Mouse (Mus musculus) intestine, postnatal 0 days (tissue): ENCODE results near the gene Dennd6a. TPM values are rescaled to one million over a fixed set of nuclear protein-coding genes. Genes with fewer than 3 reads are reported as not detected.

ENCODE experiments used
- ATAC-seq: fragments of 200-750 bp; cut with Nextera tagmentation; 2 replicates; pipeline ENCODE4 v1.8.0; 2017; ENCODE audit warnings: mild to moderate bottlenecking, moderate TSS enrichment, moderate library complexity
- H3K27ac ChIP-seq: fragments of 300-500 bp; sonication (generic); 2 replicates; pipeline ENCODE4 v1.5.1; 2014; ENCODE audit warnings: mild to moderate bottlenecking, low read depth, low read length, moderate library complexity
- H3K27me3 ChIP-seq: fragments of 300-500 bp; sonication (generic); replicated peaks from 2 replicates; pipeline ENCODE4 v1.6.1; 2014; ENCODE audit warnings: low read length, mixed read lengths; ENCODE audit not compliant: control insufficient read depth, insufficient read depth
- H3K36me3 ChIP-seq: fragments of 300-500 bp; sonication (generic); 2 replicates; pipeline ENCODE4 v1.6.1; 2014; ENCODE audit warnings: mild to moderate bottlenecking, moderate library complexity; ENCODE audit not compliant: control insufficient read depth, insufficient read depth
- H3K4me1 ChIP-seq: fragments of 300-500 bp; sonication (generic); replicated peaks from 2 replicates; pipeline ENCODE4 v1.6.1; 2014; ENCODE audit warnings: antibody characterized with exemption, low read length, mixed read lengths; ENCODE audit not compliant: control insufficient read depth, insufficient read depth
- H3K4me2 ChIP-seq: fragments of 300-500 bp; sonication (generic); replicated peaks from 2 replicates; pipeline ENCODE4 v1.6.1; 2014; ENCODE audit warnings: low read depth, mild to moderate bottlenecking, moderate library complexity
- H3K4me3 ChIP-seq: fragments of 300-500 bp; sonication (generic); 2 replicates; pipeline ENCODE4 v1.5.1; 2014; ENCODE audit warnings: low read depth, low read length
- H3K9ac ChIP-seq: fragments of 300-500 bp; sonication (generic); 2 replicates; pipeline ENCODE4 v1.6.1; 2014; ENCODE audit warnings: mild to moderate bottlenecking, low read depth, low read length
- H3K9me3 ChIP-seq: fragments of 300-500 bp; sonication (generic); 2 replicates; pipeline ENCODE4 v1.6.1; 2016; ENCODE audit warnings: mixed run types; ENCODE audit not compliant: control insufficient read depth
- CTCF ChIP-seq: sonication (generic); IDR thresholded peaks from 2 replicates; pipeline ENCODE4 v1.5.1; 2016; ENCODE audit warnings: low read depth, mild to moderate bottlenecking, control low read depth, antibody characterized with exemption, moderate library complexity
- WGBS: fragments of 180-500 bp; shearing (Covaris S2); extraction: QIAGEN DNeasy Blood & Tissue Kit; methylation state at CpG from one replicate; pipeline ENCODE4 v1.1.7; 2014; 5-methylcytosine and 5-hydroxymethylcytosine counted together
- polyA plus RNA-seq: library from polyadenylated mRNA; unstranded; fragments of >200 nt; fragmentation: Nextera tagmentation; extraction: Ambion mirVana; gene quantifications from 2 replicates; pipeline ENCODE4 v1.2.1, GENCODE M21; 2015

Gene Dennd6a
- polyA plus RNA-seq, 1 experiment from 2014 or later: 31.6 TPM

DNA sequence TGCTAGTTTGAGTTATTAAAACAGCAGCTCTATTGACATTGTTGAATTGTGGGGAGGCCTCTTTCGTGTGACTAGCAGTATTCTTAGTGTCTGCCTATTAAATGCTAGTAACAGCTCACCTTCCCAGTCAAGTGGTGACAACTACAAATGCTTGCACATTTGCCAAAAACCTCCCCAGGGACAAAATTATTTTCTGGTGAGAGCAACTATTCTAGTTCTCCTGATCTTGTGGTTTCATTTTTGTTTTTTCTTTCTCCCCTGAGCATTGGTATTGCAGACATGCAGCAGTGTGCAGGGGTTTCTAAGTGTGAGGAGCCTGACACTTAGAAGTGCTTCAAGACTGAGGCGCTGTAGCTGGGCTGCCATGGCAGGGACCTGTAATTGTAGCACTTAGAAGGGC, 74.2 kb downstream of the Dennd6a start:
- H3K4me3 ChIP-seq: no peak overlapping the region
- no peak overlapping the region for H3K4me2 ChIP-seq
- H3K27ac ChIP-seq: no peak overlapping the region
- no peaks in the 10 kb centered on the region for H3K4me1 ChIP-seq
- no peak for TF ChIP-seq CTCF
- peaks cover 7% of the 10 kb centered on the region; the same call in 1 of the 2 replicates for H3K36me3 ChIP-seq
- no peak overlapping the region for H3K9ac ChIP-seq
- no peak for ATAC-seq
- H3K27me3 ChIP-seq: no peaks in the 10 kb centered on the region
- WGBS: 75% methylated on average over 2 of the region's 2 CpGs
- no peaks in the 10 kb centered on the region for H3K9me3 ChIP-seq

- ATAC-seq: 0 out of 2 replicates have a peak, but pooled peaks have one; percentile 41
- Histone ChIP-seq H3K9ac (no peak overlapping the region), H3K27me3 (no peaks in the 10 kb centered on the region), H3K4me2 (no peak overlapping the region), H3K36me3 (peaks cover 40% of the 10 kb centered on the region), H3K4me1 (no peaks in the 10 kb centered on the region), H3K9me3 (no peaks in the 10 kb centered on the region), H3K4me3 (no peak overlapping the region), H3K27ac (no peak overlapping the region)
- TF ChIP-seq CTCF: peak; percentile 66
These were observed 78.2 kb downstream of the Dennd6a start for GRCm38 (mm10) chr14:26651901-26652300.

DNA sequence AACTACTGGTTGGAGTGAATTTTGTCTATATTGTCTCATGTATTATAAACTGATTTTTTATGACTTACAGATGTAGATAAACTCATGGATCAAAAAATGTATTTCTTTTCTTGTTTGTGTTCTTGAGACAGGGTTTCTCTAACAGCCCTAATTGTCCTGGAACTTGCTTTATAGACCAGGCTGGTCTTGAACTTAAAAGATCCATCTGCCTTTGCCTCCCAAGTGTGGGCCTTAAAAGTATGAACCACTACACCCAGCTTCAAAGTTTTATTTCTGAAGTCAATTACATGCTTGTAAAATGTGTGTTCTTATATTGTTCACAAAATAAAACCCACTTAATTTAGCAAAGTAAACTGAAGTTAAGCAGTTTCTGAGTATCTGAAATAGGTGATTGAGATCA, 84.5 kb downstream of the Dennd6a start:
- Histone ChIP-seq H3K27me3 (no peaks in the 10 kb centered on the region), H3K36me3 (peaks cover 40% of the 10 kb centered on the region), H3K4me1 (no peaks in the 10 kb centered on the region), H3K9ac (no peak overlapping the region), H3K9me3 (no peaks in the 10 kb centered on the region), H3K4me3 (no peak overlapping the region), H3K4me2 (no peak overlapping the region), H3K27ac (no peak overlapping the region)
- no peak for ATAC-seq
- no peak for TF ChIP-seq CTCF

DNA sequence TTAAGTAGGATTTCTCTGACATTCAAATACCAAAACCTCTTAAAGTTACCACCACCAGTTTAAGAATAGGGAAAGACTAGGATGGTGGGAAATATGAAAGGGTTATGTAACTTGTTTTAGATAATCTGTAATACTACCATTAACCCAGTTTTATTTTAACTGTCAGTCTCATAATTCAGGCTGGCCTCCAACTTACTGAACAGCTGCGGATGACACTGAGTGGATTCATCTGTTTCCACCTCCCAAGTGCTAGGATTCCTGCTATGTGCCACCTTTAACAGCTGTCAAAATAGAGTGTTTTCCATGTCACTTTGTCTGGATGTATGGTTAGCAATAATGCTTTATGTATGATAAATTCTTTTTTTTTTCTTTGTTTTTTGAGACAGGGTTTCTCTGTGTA, 86.6 kb downstream of the Dennd6a start:
- no peak for ATAC-seq
- Histone ChIP-seq H3K4me2 (no peak overlapping the region), H3K4me3 (no peak overlapping the region), H3K9ac (no peak overlapping the region), H3K9me3 (no peaks in the 10 kb centered on the region), H3K27ac (no peak overlapping the region), H3K36me3 (peaks cover 28% of the 10 kb centered on the region), H3K27me3 (no peaks in the 10 kb centered on the region), H3K4me1 (no peaks in the 10 kb centered on the region)
- TF ChIP-seq CTCF: no peak
- 91% methylated on average over 1 of the region's 1 CpGs for WGBS

- peak; percentile 69 for ATAC-seq
- no peak overlapping the region for H3K9ac ChIP-seq
- H3K4me2 ChIP-seq: no peak overlapping the region
- H3K27ac ChIP-seq: peak overlapping the region; percentile 46; the same call in 1 of the 2 replicates
- H3K4me1 ChIP-seq: no peaks in the 10 kb centered on the region
- peaks cover 23% of the 10 kb centered on the region for H3K36me3 ChIP-seq
- no peak overlapping the region for H3K4me3 ChIP-seq
- H3K9me3 ChIP-seq: no peaks in the 10 kb centered on the region
- no peaks in the 10 kb centered on the region for H3K27me3 ChIP-seq
- no peak for TF ChIP-seq CTCF
- WGBS: 40% methylated on average over 3 of the region's 3 CpGs
These were observed 88.4 kb downstream of the Dennd6a start for GRCm38 (mm10) chr14:26662016-26662415.

DNA sequence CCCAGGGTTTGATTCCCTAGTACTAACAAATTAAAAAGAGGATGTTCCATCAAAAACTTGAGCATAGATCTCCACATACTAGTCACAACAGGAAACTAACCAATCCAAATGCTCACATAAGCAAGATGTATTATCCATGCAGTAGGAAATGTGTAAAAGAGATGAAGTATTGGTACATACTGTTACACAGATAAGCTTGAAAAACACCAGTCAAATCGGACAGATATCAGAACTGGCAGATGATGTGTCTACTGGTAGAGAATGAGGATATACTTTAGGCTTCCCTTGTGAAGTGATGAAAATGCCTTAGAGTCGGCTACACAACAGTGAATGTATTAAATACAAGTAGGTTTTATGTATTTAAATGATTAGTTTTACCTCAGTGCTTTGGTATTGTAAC, 88.8 kb downstream of the Dennd6a start:
- no peaks in the 10 kb centered on the region for H3K27me3 ChIP-seq
- no peak overlapping the region for H3K9ac ChIP-seq
- H3K9me3 ChIP-seq: no peaks in the 10 kb centered on the region
- 60% methylated on average over 2 of the region's 2 CpGs for WGBS
- H3K27ac ChIP-seq: peak overlapping the region; percentile 46; the same call in 1 of the 2 replicates
- H3K36me3 ChIP-seq: peaks cover 19% of the 10 kb centered on the region
- H3K4me2 ChIP-seq: no peak overlapping the region
- no peaks in the 10 kb centered on the region for H3K4me1 ChIP-seq
- H3K4me3 ChIP-seq: no peak overlapping the region
- no peak; the same call in 1 of the 2 replicates for ATAC-seq
- TF ChIP-seq CTCF: no peak

GRCm38 (mm10) chr14:26663851-26664250, 90.2 kb downstream of the Dennd6a start:
- no peaks in the 10 kb centered on the region for H3K9me3 ChIP-seq
- H3K9ac ChIP-seq: no peak overlapping the region
- peaks cover 15% of the 10 kb centered on the region for H3K36me3 ChIP-seq
- ATAC-seq: no peak
- no peak overlapping the region for H3K4me2 ChIP-seq
- no peak overlapping the region for H3K27ac ChIP-seq
- TF ChIP-seq CTCF: no peak
- no peaks in the 10 kb centered on the region for H3K27me3 ChIP-seq
- no peak overlapping the region for H3K4me3 ChIP-seq
- WGBS: 87% methylated on average over 2 of the region's 2 CpGs
- H3K4me1 ChIP-seq: no peaks in the 10 kb centered on the region; the same call in 1 of the 2 replicates
